Mouse (Mus musculus) limb, embryonic 11.5 days (tissue): Measurements from ENCODE around the gene Zdhhc14. TPM values are rescaled to one million over a fixed set of nuclear protein-coding genes. Genes with fewer than 3 reads are reported as not detected.

Experiments used
- ATAC-seq: fragments of 200-750 bp; cut with Nextera tagmentation; 2 replicates; pipeline ENCODE4 v1.8.0; 2017; ENCODE audit warnings: low read depth; ENCODE audit not compliant: insufficient number of reproducible peaks, low FRiP score, low TSS enrichment
- DNase-seq: peaks from one replicate; pipeline ENCODE4 v3.0.0-alpha.2; 2015; ENCODE audit warnings: low spot score
- H3K27ac ChIP-seq: fragments of 300-500 bp; sonication (generic); replicated peaks from 2 replicates; pipeline ENCODE4 v1.5.1; 2014; ENCODE audit warnings: low read depth, mild to moderate bottlenecking, low read length
- H3K27me3 ChIP-seq: fragments of 300-500 bp; sonication (generic); 2 replicates; pipeline ENCODE4 v1.6.1; 2014; ENCODE audit warnings: mild to moderate bottlenecking, low read length, mixed read lengths; ENCODE audit not compliant: control insufficient read depth, insufficient read depth
- H3K36me3 ChIP-seq: fragments of 300-500 bp; sonication (generic); 2 replicates; pipeline ENCODE4 v1.6.1; 2014; ENCODE audit warnings: mild to moderate bottlenecking, low read length, moderate library complexity, mixed read lengths; ENCODE audit not compliant: control insufficient read depth, insufficient read depth
- H3K4me1 ChIP-seq: fragments of 300-500 bp; sonication (generic); 2 replicates; pipeline ENCODE4 v1.6.1; 2014; ENCODE audit warnings: low read length, mixed read lengths; ENCODE audit not compliant: control insufficient read depth, insufficient read depth
- H3K4me2 ChIP-seq: fragments of 300-500 bp; sonication (generic); 2 replicates; pipeline ENCODE4 v1.6.1; 2014; ENCODE audit warnings: low read depth, mild to moderate bottlenecking, moderate library complexity; ENCODE audit not compliant: severe bottlenecking
- H3K4me3 ChIP-seq: fragments of 300-500 bp; sonication (generic); 2 replicates; pipeline ENCODE4 v1.5.1; 2014; ENCODE audit warnings: low read depth, low read length
- H3K9ac ChIP-seq: fragments of 300-500 bp; sonication (generic); 2 replicates; pipeline ENCODE4 v1.6.1; 2014; ENCODE audit warnings: mild to moderate bottlenecking, low read length
- H3K9me3 ChIP-seq: fragments of 300-500 bp; sonication (generic); 2 replicates; pipeline ENCODE4 v1.6.1; 2016; ENCODE audit warnings: low read length; ENCODE audit not compliant: control insufficient read depth
- WGBS: fragments of 180-500 bp; shearing (Covaris S2); extraction: QIAGEN DNeasy Blood & Tissue Kit; methylation state at CpG from one replicate; pipeline ENCODE4 v1.1.7; 2014; 5-methylcytosine and 5-hydroxymethylcytosine counted together
- polyA plus RNA-seq: library from polyadenylated mRNA; unstranded; fragments of >200 nt; fragmentation: Nextera tagmentation; extraction: Ambion mirVana; gene quantifications from 2 replicates; pipeline ENCODE4 v1.2.1, GENCODE M21; 2014

Gene Zdhhc14
- polyA plus RNA-seq, 1 experiment from 2014 or later, result 1.4 TPM

GRCm38 (mm10) chr17:5653981-5654380 is 161.6 kb downstream of the Zdhhc14 start:
- no peak for ATAC-seq
- Histone ChIP-seq H3K27ac (no peak overlapping the region), H3K4me2 (no peak overlapping the region), H3K9me3 (no peaks in the 10 kb centered on the region), H3K9ac (no peak overlapping the region), H3K4me3 (no peak overlapping the region), H3K36me3 (no peaks in the 10 kb centered on the region), H3K4me1 (peaks cover 2% of the 10 kb centered on the region; the same call in 1 of the 2 replicates), H3K27me3 (no peaks in the 10 kb centered on the region)
- WGBS, result 85% methylated on average over 9 of the region's 9 CpGs
- no peak for DNase-seq

GRCm38 (mm10) chr17:5655536-5655935 is 163.2 kb downstream of the Zdhhc14 start:
- ATAC-seq (no peak), DNase-seq (no peak)
- 87% methylated on average over 4 of the region's 4 CpGs for WGBS
- Histone ChIP-seq H3K27me3 (no peaks in the 10 kb centered on the region), H3K4me1 (no peaks in the 10 kb centered on the region; the same call in 1 of the 2 replicates), H3K9ac (no peak overlapping the region), H3K4me2 (no peak overlapping the region), H3K36me3 (no peaks in the 10 kb centered on the region), H3K9me3 (no peaks in the 10 kb centered on the region), H3K27ac (no peak overlapping the region), H3K4me3 (no peak overlapping the region)

GRCm38 (mm10) chr17:5660317-5661080 is 168.1 kb downstream of the Zdhhc14 start:
- Histone ChIP-seq H3K4me3 (no peak overlapping the region), H3K4me1 (no peaks in the 10 kb centered on the region), H3K4me2 (no peak overlapping the region), H3K9ac (no peak overlapping the region), H3K36me3 (no peaks in the 10 kb centered on the region), H3K27ac (no peak overlapping the region), H3K27me3 (no peaks in the 10 kb centered on the region), H3K9me3 (no peaks in the 10 kb centered on the region)
- ATAC-seq (no peak), DNase-seq (no peak)
- 68% methylated on average over 8 of the region's 8 CpGs for WGBS

DNA sequence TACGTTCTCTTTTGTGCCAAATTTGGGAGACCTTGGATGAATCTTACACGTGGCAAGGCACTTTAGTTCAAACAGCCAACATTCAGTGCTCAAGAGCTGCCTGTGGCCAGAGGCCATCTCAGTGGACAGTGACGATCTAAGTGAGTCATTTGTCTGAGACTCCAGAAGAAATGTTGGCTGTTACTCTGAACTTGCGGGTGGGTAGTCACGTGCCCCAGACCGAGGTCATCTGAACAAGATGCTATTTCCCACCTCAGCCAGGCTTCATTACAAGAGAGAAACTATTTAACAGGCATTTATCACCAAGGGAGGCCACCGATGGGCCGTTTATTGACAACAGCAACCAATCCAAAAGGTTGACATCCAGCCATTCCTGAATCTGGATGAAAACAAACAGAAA is 174.3 kb downstream of the Zdhhc14 start:
- H3K4me2 ChIP-seq, result no peak overlapping the region
- H3K4me1 ChIP-seq, result no peaks in the 10 kb centered on the region
- no peak overlapping the region for H3K4me3 ChIP-seq
- DNase-seq (no peak), ATAC-seq (no peak)
- no peaks in the 10 kb centered on the region for H3K9me3 ChIP-seq
- no peaks in the 10 kb centered on the region for H3K36me3 ChIP-seq
- no peak overlapping the region for H3K9ac ChIP-seq
- H3K27me3 ChIP-seq, result no peaks in the 10 kb centered on the region
- no peak overlapping the region for H3K27ac ChIP-seq
- whole genome bisulfite sequencing, result 70% methylated on average over 8 of the region's 8 CpGs

- Histone ChIP-seq H3K4me2 (no peak overlapping the region), H3K27me3 (no peaks in the 10 kb centered on the region), H3K9me3 (no peaks in the 10 kb centered on the region), H3K27ac (no peak overlapping the region), H3K4me1 (no peaks in the 10 kb centered on the region), H3K9ac (no peak overlapping the region), H3K36me3 (no peaks in the 10 kb centered on the region), H3K4me3 (no peak overlapping the region)
- no peak for ATAC-seq
- 37% methylated on average over 3 of the region's 3 CpGs for WGBS
- no peak for DNase-seq
Measured at GRCm38 (mm10) chr17:5668456-5668855, 176.1 kb downstream of the Zdhhc14 start.

- no peaks in the 10 kb centered on the region for H3K9me3 ChIP-seq
- no peaks in the 10 kb centered on the region for H3K36me3 ChIP-seq
- no peak overlapping the region for H3K4me3 ChIP-seq
- H3K4me2 ChIP-seq, result no peak overlapping the region
- no peaks in the 10 kb centered on the region for H3K4me1 ChIP-seq
- ATAC-seq (no peak), DNase-seq (no peak)
- H3K27me3 ChIP-seq, result no peaks in the 10 kb centered on the region
- H3K27ac ChIP-seq, result no peak overlapping the region
- no peak overlapping the region for H3K9ac ChIP-seq
- WGBS, result 35% methylated on average over 7 of the region's 7 CpGs
Measured at GRCm38 (mm10) chr17:5668981-5669380, 176.6 kb downstream of the Zdhhc14 start.

DNA sequence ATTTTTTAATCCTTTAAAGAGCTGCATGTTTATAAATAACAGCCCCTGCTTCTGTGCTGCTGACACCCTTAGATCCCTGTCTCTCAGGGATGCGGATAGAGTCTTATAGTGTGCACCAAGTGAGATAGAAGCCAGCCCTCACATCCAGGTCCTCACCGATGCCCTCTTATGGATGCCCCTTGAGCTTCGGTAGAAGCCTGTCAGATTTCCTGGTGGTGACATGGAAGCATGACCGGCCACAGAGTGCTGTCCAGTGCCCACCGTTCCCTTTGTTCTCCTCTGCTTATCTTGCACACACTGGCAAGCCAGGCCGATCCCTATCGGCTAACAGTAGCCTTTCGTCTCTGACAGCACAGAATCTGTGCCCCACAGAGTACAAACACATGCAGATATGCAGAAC is 183.6 kb downstream of the Zdhhc14 start:
- Histone ChIP-seq H3K9me3 (no peaks in the 10 kb centered on the region), H3K36me3 (no peaks in the 10 kb centered on the region), H3K27me3 (no peaks in the 10 kb centered on the region), H3K27ac (no peak overlapping the region), H3K4me3 (no peak overlapping the region), H3K9ac (no peak overlapping the region), H3K4me1 (no peaks in the 10 kb centered on the region; the same call in 1 of the 2 replicates), H3K4me2 (no peak overlapping the region)
- WGBS, result 83% methylated on average over 8 of the region's 8 CpGs
- ATAC-seq, result no peak
- DNase-seq, result no peak

DNA sequence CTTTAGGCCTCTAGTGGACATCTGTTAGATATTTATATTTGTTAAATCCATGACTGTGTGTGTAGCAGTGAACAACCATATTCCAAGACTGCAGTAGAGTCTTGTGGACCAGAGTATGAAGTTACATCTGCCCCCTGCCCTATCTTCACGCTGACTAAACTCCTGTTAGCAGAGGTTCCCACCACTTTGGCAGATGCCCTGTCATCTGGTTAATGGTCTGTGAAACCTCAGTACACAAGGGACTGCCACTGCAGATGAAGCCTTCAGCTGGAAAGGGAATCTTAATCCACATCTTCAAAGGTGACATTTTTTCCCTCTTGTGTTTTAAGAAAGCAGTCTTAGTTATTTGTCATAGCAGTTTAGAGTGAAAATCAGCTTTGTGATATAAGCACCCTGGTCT is 187.0 kb downstream of the Zdhhc14 start:
- no peaks in the 10 kb centered on the region for H3K27me3 ChIP-seq
- no peak for ATAC-seq
- 28% methylated on average over 1 of the region's 1 CpGs for WGBS
- no peak overlapping the region for H3K4me2 ChIP-seq
- H3K36me3 ChIP-seq, result no peaks in the 10 kb centered on the region
- H3K27ac ChIP-seq, result no peak overlapping the region
- no peak overlapping the region for H3K4me3 ChIP-seq
- no peak for DNase-seq
- H3K4me1 ChIP-seq, result no peaks in the 10 kb centered on the region; the same call in 1 of the 2 replicates
- no peak overlapping the region for H3K9ac ChIP-seq
- no peaks in the 10 kb centered on the region for H3K9me3 ChIP-seq

GRCm38 (mm10) chr17:5685324-5685723 is 193.0 kb downstream of the Zdhhc14 start:
- Histone ChIP-seq H3K27ac (no peak overlapping the region), H3K36me3 (no peaks in the 10 kb centered on the region), H3K4me1 (no peaks in the 10 kb centered on the region; the same call in 1 of the 2 replicates), H3K9me3 (no peaks in the 10 kb centered on the region), H3K4me3 (no peak overlapping the region), H3K27me3 (no peaks in the 10 kb centered on the region), H3K9ac (no peak overlapping the region), H3K4me2 (no peak overlapping the region)
- ATAC-seq (no peak), DNase-seq (no peak)
- WGBS, result 92% methylated on average over 7 of the region's 7 CpGs
